Mouse (Mus musculus) midbrain, embryonic 10.5 days (tissue): ENCODE data around the gene Tmem185b. TPM values are rescaled to one million over a fixed set of nuclear protein-coding genes. Genes with fewer than 3 reads are reported as not detected.

Experiments
- DNase-seq: peaks from one replicate; pipeline ENCODE4 v3.0.0-alpha.2; 2017; ENCODE audit warnings: low spot score
- H3K27ac ChIP-seq: fragments of 300-500 bp; sonication (generic); replicated peaks from 2 replicates; pipeline ENCODE4 v1.5.1; 2016; ENCODE audit warnings: mild to moderate bottlenecking
- H3K27me3 ChIP-seq: fragments of 300-500 bp; sonication (generic); 2 replicates; pipeline ENCODE4 v1.6.1; 2016; ENCODE audit warnings: low read depth, mild to moderate bottlenecking; ENCODE audit not compliant: poor library complexity, severe bottlenecking
- H3K36me3 ChIP-seq: fragments of 300-500 bp; sonication (generic); 2 replicates; pipeline ENCODE4 v1.6.1; 2016; ENCODE audit warnings: mild to moderate bottlenecking, moderate library complexity
- H3K4me1 ChIP-seq: fragments of 300-500 bp; sonication (generic); 2 replicates; pipeline ENCODE4 v1.6.1; 2016
- H3K4me3 ChIP-seq: fragments of 300-500 bp; sonication (generic); 2 replicates; pipeline ENCODE4 v1.5.1; 2016; ENCODE audit warnings: mild to moderate bottlenecking, moderate library complexity
- H3K9me3 ChIP-seq: fragments of 300-500 bp; sonication (generic); replicated peaks from 2 replicates; pipeline ENCODE4 v1.6.1; 2016; ENCODE audit warnings: mild to moderate bottlenecking
- WGBS: fragments of 180-500 bp; shearing (Covaris S2); methylation state at CpG from one replicate; pipeline ENCODE4 v1.1.7; 2016; 5-methylcytosine and 5-hydroxymethylcytosine counted together
- polyA plus RNA-seq: library from polyadenylated mRNA; unstranded; fragments of >200 nt; fragmentation: Nextera tagmentation; extraction: Ambion mirVana; gene quantifications from 2 replicates; pipeline ENCODE4 v1.2.1, GENCODE M21; 2016

Gene Tmem185b
- polyA plus RNA-seq, 1 experiment from 2014 or later, result 24.1 TPM

- Histone ChIP-seq H3K36me3 (0 out of 2 replicates have a peak, but pooled peaks cover under 1% of the 10 kb centered on the region), H3K27ac (no peak overlapping the region), H3K27me3 (peaks cover 33% of the 10 kb centered on the region), H3K4me1 (peaks cover 32% of the 10 kb centered on the region), H3K4me3 (no peak overlapping the region), H3K9me3 (no peaks in the 10 kb centered on the region)
- no peak for DNase-seq
- 96% methylated on average over 3 of the region's 3 CpGs for WGBS
Observed at GRCm38 (mm10) chr1:119505951-119506350, 20.0 kb upstream of the Tmem185b start.

GRCm38 (mm10) chr1:119508548-119508947 is 17.4 kb upstream of the Tmem185b start:
- H3K4me1 ChIP-seq, result peaks cover 24% of the 10 kb centered on the region
- no peak for DNase-seq
- H3K27ac ChIP-seq, result peak overlapping the region; percentile 33
- H3K4me3 ChIP-seq, result no peak overlapping the region
- no peaks in the 10 kb centered on the region for H3K9me3 ChIP-seq
- H3K27me3 ChIP-seq, result peaks cover 28% of the 10 kb centered on the region
- 53% methylated on average over 4 of the region's 4 CpGs for WGBS
- no peaks in the 10 kb centered on the region for H3K36me3 ChIP-seq

- WGBS, result 84% methylated on average over 7 of the region's 7 CpGs
- Histone ChIP-seq H3K4me1 (peaks cover 15% of the 10 kb centered on the region), H3K4me3 (no peak overlapping the region), H3K27ac (no peak overlapping the region), H3K36me3 (no peaks in the 10 kb centered on the region), H3K9me3 (no peaks in the 10 kb centered on the region), H3K27me3 (peaks cover 25% of the 10 kb centered on the region)
- DNase-seq, result no peak
Observed at GRCm38 (mm10) chr1:119509474-119509873, 16.5 kb upstream of the Tmem185b start.

GRCm38 (mm10) chr1:119510409-119510808 is 15.6 kb upstream of the Tmem185b start:
- Histone ChIP-seq H3K27me3 (peaks cover 22% of the 10 kb centered on the region), H3K4me1 (peaks cover 9% of the 10 kb centered on the region), H3K4me3 (no peak overlapping the region), H3K36me3 (no peaks in the 10 kb centered on the region), H3K9me3 (no peaks in the 10 kb centered on the region), H3K27ac (0 out of 2 replicates have a peak overlapping the region, but pooled peaks have one; percentile 19)
- 68% methylated on average over 9 of the region's 9 CpGs for WGBS
- DNase-seq, result no peak

- no peaks in the 10 kb centered on the region for H3K9me3 ChIP-seq
- 65% methylated on average over 8 of the region's 8 CpGs for WGBS
- DNase-seq, result no peak
- H3K27me3 ChIP-seq, result peaks cover 18% of the 10 kb centered on the region
- no peaks in the 10 kb centered on the region for H3K36me3 ChIP-seq
- no peak overlapping the region for H3K4me3 ChIP-seq
- H3K27ac ChIP-seq, result 0 out of 2 replicates have a peak overlapping the region, but pooled peaks have one; percentile 19
- H3K4me1 ChIP-seq, result peaks cover 7% of the 10 kb centered on the region
Observed at GRCm38 (mm10) chr1:119510857-119511256, 15.1 kb upstream of the Tmem185b start.

GRCm38 (mm10) chr1:119518060-119518459 is 7.9 kb upstream of the Tmem185b start:
- no peaks in the 10 kb centered on the region for H3K9me3 ChIP-seq
- no peaks in the 10 kb centered on the region for H3K4me1 ChIP-seq
- H3K27ac ChIP-seq, result no peak overlapping the region
- H3K4me3 ChIP-seq, result no peak overlapping the region
- H3K36me3 ChIP-seq, result no peaks in the 10 kb centered on the region
- 91% methylated on average over 7 of the region's 7 CpGs for WGBS
- H3K27me3 ChIP-seq, result no peaks in the 10 kb centered on the region
- no peak for DNase-seq

- DNase-seq, result no peak
- H3K4me1 ChIP-seq, result 0 out of 2 replicates have a peak, but pooled peaks cover 2% of the 10 kb centered on the region
- H3K9me3 ChIP-seq, result no peaks in the 10 kb centered on the region
Observed at GRCm38 (mm10) chr1:119518786-119519185, 7.2 kb upstream of the Tmem185b start.

GRCm38 (mm10) chr1:119519286-119519685 is 6.7 kb upstream of the Tmem185b start:
- no peak for DNase-seq
- WGBS, result 77% methylated on average over 6 of the region's 6 CpGs

More at GRCm38 (mm10) chr1:119518786-119519185, 7.2 kb upstream of the Tmem185b start:
- no peaks in the 10 kb centered on the region for H3K36me3 ChIP-seq
- H3K27me3 ChIP-seq, result no peaks in the 10 kb centered on the region
- H3K27ac ChIP-seq, result no peak overlapping the region
- H3K4me3 ChIP-seq, result no peak overlapping the region

GRCm38 (mm10) chr1:119521029-119521428 is 4.9 kb upstream of the Tmem185b start:
- WGBS, result 64% methylated on average over 2 of the region's 2 CpGs

More at GRCm38 (mm10) chr1:119519286-119519685, 6.7 kb upstream of the Tmem185b start:
- Histone ChIP-seq H3K27ac (no peak overlapping the region), H3K36me3 (no peaks in the 10 kb centered on the region), H3K4me1 (peaks cover 6% of the 10 kb centered on the region), H3K9me3 (no peaks in the 10 kb centered on the region), H3K4me3 (no peak overlapping the region), H3K27me3 (no peaks in the 10 kb centered on the region)

GRCm38 (mm10) chr1:119521681-119522080 is 4.3 kb upstream of the Tmem185b start:
- Histone ChIP-seq H3K36me3 (peaks cover 3% of the 10 kb centered on the region; the same call in 1 of the 2 replicates), H3K9me3 (peaks cover 3% of the 10 kb centered on the region; the same call in 1 of the 2 replicates), H3K27me3 (peaks cover 5% of the 10 kb centered on the region; the same call in 1 of the 2 replicates), H3K4me1 (peaks cover 30% of the 10 kb centered on the region), H3K27ac (no peak overlapping the region), H3K4me3 (no peak overlapping the region)
- WGBS, result 86% methylated on average over 7 of the region's 7 CpGs
- DNase-seq, result no peak

More at GRCm38 (mm10) chr1:119521029-119521428, 4.9 kb upstream of the Tmem185b start:
- peaks cover 23% of the 10 kb centered on the region for H3K4me1 ChIP-seq
- H3K36me3 ChIP-seq, result no peaks in the 10 kb centered on the region
- H3K9me3 ChIP-seq, result no peaks in the 10 kb centered on the region
- H3K27ac ChIP-seq, result no peak overlapping the region
- peaks cover 5% of the 10 kb centered on the region; the same call in 1 of the 2 replicates for H3K27me3 ChIP-seq
- DNase-seq, result no peak
- no peak overlapping the region for H3K4me3 ChIP-seq

GRCm38 (mm10) chr1:119522726-119523125 is 3.2 kb upstream of the Tmem185b start:
- H3K27ac ChIP-seq, result no peak overlapping the region
- H3K4me1 ChIP-seq, result peaks cover 33% of the 10 kb centered on the region
- WGBS, result 83% methylated on average over 4 of the region's 4 CpGs
- peaks cover 5% of the 10 kb centered on the region; the same call in 1 of the 2 replicates for H3K27me3 ChIP-seq
- H3K36me3 ChIP-seq, result peaks cover 13% of the 10 kb centered on the region
- DNase-seq, result no peak
- peaks cover 14% of the 10 kb centered on the region for H3K9me3 ChIP-seq
- H3K4me3 ChIP-seq, result no peak overlapping the region

- peaks cover 33% of the 10 kb centered on the region for H3K4me1 ChIP-seq
- peaks cover 20% of the 10 kb centered on the region for H3K9me3 ChIP-seq
- WGBS, result 82% methylated on average over 7 of the region's 7 CpGs
- no peak for DNase-seq
- H3K27ac ChIP-seq, result no peak overlapping the region
- H3K36me3 ChIP-seq, result peaks cover 20% of the 10 kb centered on the region
- peaks cover 5% of the 10 kb centered on the region; the same call in 1 of the 2 replicates for H3K27me3 ChIP-seq
- no peak overlapping the region for H3K4me3 ChIP-seq
Observed at GRCm38 (mm10) chr1:119523369-119523768, 2.6 kb upstream of the Tmem185b start.

- WGBS, result 87% methylated on average over 7 of the region's 7 CpGs
Observed at GRCm38 (mm10) chr1:119523826-119524225, 2.1 kb upstream of the Tmem185b start.

More at GRCm38 (mm10) chr1:119523826-119524225, 2.1 kb upstream of the Tmem185b start:
- Histone ChIP-seq H3K9me3 (peaks cover 25% of the 10 kb centered on the region), H3K4me1 (peaks cover 33% of the 10 kb centered on the region), H3K4me3 (no peak overlapping the region), H3K27ac (no peak overlapping the region), H3K36me3 (peaks cover 24% of the 10 kb centered on the region), H3K27me3 (peaks cover 5% of the 10 kb centered on the region; the same call in 1 of the 2 replicates)
- DNase-seq, result no peak
